Mouse (Mus musculus): ENCODE results near the gene Ppp3ca.

DNA sequence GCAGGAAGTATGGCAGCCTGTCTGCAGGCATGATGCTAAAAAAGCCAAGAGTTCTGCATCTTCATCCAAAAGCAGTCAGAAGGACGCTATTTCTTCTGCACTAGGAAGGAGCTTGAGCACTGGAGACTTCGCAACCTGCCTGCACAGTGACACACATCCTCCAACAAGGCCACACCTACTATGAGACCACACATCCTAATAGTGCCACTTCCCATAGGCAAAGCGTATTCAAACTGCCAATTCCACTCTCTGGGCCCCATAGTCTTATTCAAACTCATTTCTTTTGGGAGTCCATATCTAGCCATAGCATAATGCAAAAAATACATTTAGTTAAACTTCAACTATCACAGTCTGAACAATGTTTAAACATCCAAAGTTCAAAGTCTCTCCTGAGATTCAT, 290.4 kb downstream of the Ppp3ca start:
- no peak for TF ChIP-seq POLR2A (IDR thresholded peaks at IDR 0.05; ENCODE audit: low read depth, low read length)
- no peak for TF ChIP-seq CTCF (IDR thresholded peaks at IDR 0.05; ENCODE audit: extremely low read depth, insufficient read depth, insufficient read length, insufficient replicate concordance)
